Mouse (Mus musculus) heart, postnatal 0 days (tissue): ENCODE results near the gene Cfap126. TPM values are rescaled to one million over a fixed set of nuclear protein-coding genes. Genes with fewer than 3 reads are reported as not detected.

Experiments used
- ATAC-seq: fragments of 200-750 bp; cut with Nextera tagmentation; 2 replicates; pipeline ENCODE4 v1.8.0; 2017; ENCODE audit warnings: low read depth, moderate number of reproducible peaks, moderate library complexity; ENCODE audit not compliant: insufficient read depth
- DNase-seq: peaks from one replicate; pipeline ENCODE4 v3.0.0-alpha.2; 2016; ENCODE audit warnings: low spot score
- H3K27ac ChIP-seq: fragments of 300-500 bp; sonication (generic); 2 replicates; pipeline ENCODE4 v1.5.1; 2014; ENCODE audit warnings: low read depth, mild to moderate bottlenecking
- H3K27me3 ChIP-seq: fragments of 300-500 bp; sonication (generic); 2 replicates; pipeline ENCODE4 v1.6.1; 2014; ENCODE audit warnings: low read length, mixed read lengths; ENCODE audit not compliant: control insufficient read depth, insufficient read depth
- H3K36me3 ChIP-seq: fragments of 300-500 bp; sonication (generic); replicated peaks from 2 replicates; pipeline ENCODE4 v1.6.1; 2014; ENCODE audit warnings: low read length, mixed read lengths; ENCODE audit not compliant: control insufficient read depth, insufficient read depth
- H3K4me1 ChIP-seq: fragments of 300-500 bp; sonication (generic); 2 replicates; pipeline ENCODE4 v1.6.1; 2014; ENCODE audit warnings: antibody characterized with exemption; ENCODE audit not compliant: control insufficient read depth, insufficient read depth
- H3K4me2 ChIP-seq: fragments of 300-500 bp; sonication (generic); 2 replicates; pipeline ENCODE4 v1.6.1; 2014; ENCODE audit warnings: low read depth, mild to moderate bottlenecking, low read length, moderate library complexity
- H3K4me3 ChIP-seq: fragments of 300-500 bp; sonication (generic); 2 replicates; pipeline ENCODE4 v1.5.1; 2014; ENCODE audit warnings: low read depth, low read length
- H3K9ac ChIP-seq: fragments of 300-500 bp; sonication (generic); replicated peaks from 2 replicates; pipeline ENCODE4 v1.6.1; 2014; ENCODE audit warnings: low read depth, low read length, mixed read lengths
- H3K9me3 ChIP-seq: fragments of 300-500 bp; sonication (generic); replicated peaks from 2 replicates; pipeline ENCODE4 v1.6.1; 2016; ENCODE audit warnings: low read length; ENCODE audit not compliant: control insufficient read depth
- CTCF ChIP-seq: IDR thresholded peaks from 2 replicates; pipeline ENCODE4 v1.5.1; 2016; ENCODE audit warnings: antibody characterized with exemption, control low read depth, low read depth
- EP300 ChIP-seq: IDR thresholded peaks from 2 replicates; pipeline ENCODE4 v1.6.1; 2016; ENCODE audit warnings: antibody characterized with exemption, low read depth
- WGBS: fragments of 180-500 bp; shearing (Covaris S2); extraction: QIAGEN DNeasy Blood & Tissue Kit; methylation state at CpG from one replicate; pipeline ENCODE4 v1.1.7; 2014; 5-methylcytosine and 5-hydroxymethylcytosine counted together
- polyA plus RNA-seq: library from polyadenylated mRNA; unstranded; fragments of >200 nt; fragmentation: Nextera tagmentation; extraction: Ambion mirVana; gene quantifications from 2 replicates; pipeline ENCODE4 v1.2.1, GENCODE M21; 2015
- total RNA-seq: library from RNA; depleted of rRNA; stranded (reverse); fragments of >200 nt; gene quantifications from 2 replicates; pipeline ENCODE4 v1.2.3, GENCODE M21; 2014; ENCODE audit warnings: low replicate concordance

The Cfap126 gene
- total and polyA plus RNA-seq, 2 experiments from 2014 or later: 2.2 to 3.7 TPM

- peak; percentile 98 for ATAC-seq
- 1% methylated on average over 34 of the region's 34 CpGs for WGBS
These were observed 36.4 kb downstream of the Cfap126 start, which contains the start of the genes Sdhc and Mpz for GRCm38 (mm10) chr1:171149974-171150760. Sdhc (minus strand) TSS chr1:171150603. Mpz (plus strand) TSS chr1:171150711.

DNA sequence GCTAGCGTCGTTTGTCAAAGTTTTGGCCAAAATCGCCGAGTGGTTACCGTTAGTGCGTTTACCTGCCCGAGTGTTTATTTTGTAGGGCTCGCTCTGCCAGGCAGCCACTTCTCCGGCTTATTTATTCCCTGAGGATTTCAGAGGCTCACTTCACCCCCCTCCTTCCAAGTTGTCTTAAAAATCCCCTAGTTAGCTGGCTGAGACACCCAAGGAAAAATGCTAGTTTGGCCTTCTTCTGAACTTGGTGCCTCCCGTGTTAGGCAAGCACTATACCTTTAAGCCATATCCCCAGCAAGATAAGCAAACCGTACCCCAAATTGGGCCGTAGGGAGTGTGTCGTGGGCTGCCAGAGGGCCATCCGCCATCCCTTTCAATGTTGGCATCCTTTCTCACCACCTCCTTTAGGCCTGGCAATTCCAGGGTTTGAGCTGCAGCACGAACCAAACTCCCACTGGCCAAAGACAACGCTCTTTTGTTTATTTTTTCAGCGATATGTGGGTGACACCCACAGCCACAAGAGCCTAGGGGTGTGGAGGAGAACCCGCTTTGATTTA is 37.2 kb downstream of the Cfap126 start:
- peak; percentile 6; the same call in 1 of the 2 replicates for ATAC-seq
- WGBS: 7% methylated on average over 18 of the region's 18 CpGs

More at GRCm38 (mm10) chr1:171149974-171150760, 36.4 kb downstream of the Cfap126 start, which contains the start of the genes Sdhc and Mpz:
- Histone ChIP-seq H3K27ac (peak within 1 kb of the TSS; percentile 97), H3K9ac (peak within 1 kb of the TSS; percentile 93), H3K27me3 (no peaks in the 10 kb centered on the region), H3K36me3 (peaks cover 11% of the 10 kb centered on the region), H3K4me1 (peaks cover 11% of the 10 kb centered on the region), H3K4me2 (peak within 1 kb of the TSS; percentile 87), H3K9me3 (no peaks in the 10 kb centered on the region), H3K4me3 (peak within 1 kb of the TSS; percentile 78)
- no peak for TF ChIP-seq CTCF
- no peak for TF ChIP-seq EP300
- DNase-seq: peak; percentile 89

GRCm38 (mm10) chr1:171151966-171152365 is 38.2 kb downstream of the Cfap126 start:
- 83% methylated on average over 4 of the region's 4 CpGs for WGBS
- no peak for TF ChIP-seq EP300
- no peak for TF ChIP-seq CTCF
- no peaks in the 10 kb centered on the region for H3K27me3 ChIP-seq
- H3K9me3 ChIP-seq: no peaks in the 10 kb centered on the region
- no peak for DNase-seq
- H3K4me2 ChIP-seq: no peak overlapping the region
- peaks cover 11% of the 10 kb centered on the region for H3K4me1 ChIP-seq
- ATAC-seq: no peak
- H3K4me3 ChIP-seq: no peak overlapping the region
- no peaks in the 10 kb centered on the region for H3K36me3 ChIP-seq
- no peak overlapping the region for H3K9ac ChIP-seq
- no peak overlapping the region for H3K27ac ChIP-seq

More for the DNA sequence above, 37.2 kb downstream of the Cfap126 start:
- TF ChIP-seq CTCF (no peak), EP300 (no peak)
- Histone ChIP-seq H3K4me3 (peak overlapping the region; percentile 78), H3K27ac (peak overlapping the region; percentile 47), H3K4me1 (peaks cover 11% of the 10 kb centered on the region), H3K9me3 (no peaks in the 10 kb centered on the region), H3K9ac (peak overlapping the region; percentile 93), H3K36me3 (peaks cover 3% of the 10 kb centered on the region; the same call in 1 of the 2 replicates), H3K4me2 (peak overlapping the region; percentile 87), H3K27me3 (no peaks in the 10 kb centered on the region)
- DNase-seq: no peak

GRCm38 (mm10) chr1:171156644-171157043 is 42.9 kb downstream of the Cfap126 start:
- Histone ChIP-seq H3K4me1 (peaks cover 6% of the 10 kb centered on the region), H3K27ac (no peak overlapping the region), H3K4me3 (no peak overlapping the region), H3K4me2 (no peak overlapping the region), H3K36me3 (no peaks in the 10 kb centered on the region), H3K9me3 (no peaks in the 10 kb centered on the region), H3K27me3 (no peaks in the 10 kb centered on the region), H3K9ac (no peak overlapping the region)
- ATAC-seq: no peak
- WGBS: 55% methylated on average over 3 of the region's 3 CpGs
- no peak for DNase-seq
- TF ChIP-seq CTCF (no peak), EP300 (no peak)

DNA sequence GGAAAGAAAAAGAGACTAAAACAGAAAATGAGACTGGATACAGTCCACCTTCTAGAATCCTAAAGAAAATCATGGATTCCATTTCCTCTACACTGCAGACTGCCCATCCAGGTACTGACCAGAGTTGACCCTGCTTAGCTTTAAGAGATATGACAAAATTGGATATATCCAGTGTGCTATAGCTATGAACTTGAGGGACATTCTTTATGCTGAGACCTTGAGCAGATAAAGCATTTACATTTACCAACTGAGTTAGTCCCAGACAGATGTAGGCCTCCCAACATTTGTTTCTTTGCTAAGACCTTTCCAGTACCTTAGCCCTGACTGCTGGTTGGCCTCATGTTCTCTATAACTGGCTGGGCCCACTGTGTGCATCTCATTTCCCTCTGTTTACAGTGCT is 44.2 kb downstream of the Cfap126 start:
- Histone ChIP-seq H3K9me3 (no peaks in the 10 kb centered on the region), H3K36me3 (no peaks in the 10 kb centered on the region), H3K4me3 (no peak overlapping the region), H3K4me1 (peaks cover 6% of the 10 kb centered on the region), H3K9ac (no peak overlapping the region), H3K27me3 (no peaks in the 10 kb centered on the region), H3K4me2 (no peak overlapping the region), H3K27ac (no peak overlapping the region)
- DNase-seq (no peak), ATAC-seq (no peak)
- TF ChIP-seq EP300: no peak
- TF ChIP-seq CTCF: no peak
